Mouse (Mus musculus): Measurements from ENCODE around the gene Fbxl16. TPM values are rescaled to one million over a fixed set of nuclear protein-coding genes. Genes with fewer than 3 reads are reported as not detected.

Gene Fbxl16
- polyA plus RNA-seq, 1 experiment from 2014 or later, result 22.7 TPM

DNA sequence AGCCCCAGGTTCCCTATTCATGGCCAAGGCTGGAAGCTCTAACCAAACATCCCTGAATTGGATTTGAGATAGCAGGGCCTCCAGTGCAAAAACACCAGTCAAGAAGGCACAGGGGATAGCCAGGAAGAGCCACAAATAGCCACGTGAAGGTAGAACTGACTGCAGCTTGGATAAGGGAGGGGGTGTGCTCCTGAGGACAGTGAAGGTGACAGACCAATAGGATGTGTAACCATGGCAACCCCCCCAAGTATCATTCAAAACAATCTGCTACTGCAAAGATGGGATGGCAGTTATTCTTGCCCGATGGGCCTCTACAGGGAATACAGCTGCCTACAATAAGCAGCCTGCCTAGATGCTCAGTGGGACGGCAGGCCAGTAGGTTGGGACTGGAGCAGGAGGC, 28.6 kb downstream of the Fbxl16 start:
- Histone ChIP-seq H3K4me2 (peak overlapping the region; percentile 79), H3K4me3 (peak overlapping the region; percentile 44; the same call in 1 of the 2 replicates), H3K9me3 (replicated peaks) (no peaks in the 10 kb centered on the region), H3K4me1 (peaks cover 50% of the 10 kb centered on the region), H3K27ac (peak overlapping the region; percentile 82), H3K27me3 (no peaks in the 10 kb centered on the region), H3K9ac (peak overlapping the region; percentile 75), H3K36me3 (ENCODE audit: poor library complexity, severe bottlenecking) (peaks cover 57% of the 10 kb centered on the region)
- 27% methylated on average over 3 of the region's 3 CpGs for WGBS
- no peak for ATAC-seq

DNA sequence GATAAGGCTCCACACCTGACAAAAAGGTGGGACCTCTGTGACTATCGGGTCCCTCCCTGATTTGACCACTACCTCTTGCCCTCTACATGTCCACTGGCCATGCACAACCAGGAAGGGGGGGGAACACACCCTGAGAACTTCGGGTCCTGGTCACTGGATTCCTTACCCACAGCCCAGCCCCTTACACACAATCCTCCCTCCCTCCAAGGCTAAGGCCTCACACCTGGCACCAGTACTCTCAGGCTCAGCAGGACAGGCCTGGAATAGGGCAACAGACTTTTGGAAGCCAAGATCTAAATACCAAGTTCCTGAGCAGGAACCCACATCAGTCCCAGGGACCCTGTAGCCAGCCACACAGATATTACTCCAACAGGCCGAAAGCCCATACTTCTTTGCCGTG, 30.0 kb downstream of the Fbxl16 start:
- Histone ChIP-seq H3K27me3 (no peaks in the 10 kb centered on the region), H3K9me3 (replicated peaks) (no peaks in the 10 kb centered on the region), H3K4me1 (peaks cover 54% of the 10 kb centered on the region), H3K27ac (no peak overlapping the region), H3K9ac (no peak overlapping the region), H3K4me2 (no peak overlapping the region), H3K4me3 (no peak overlapping the region), H3K36me3 (ENCODE audit: poor library complexity, severe bottlenecking) (peaks cover 57% of the 10 kb centered on the region)
- 87% methylated on average over 4 of the region's 4 CpGs for WGBS
- ATAC-seq, result no peak

DNA sequence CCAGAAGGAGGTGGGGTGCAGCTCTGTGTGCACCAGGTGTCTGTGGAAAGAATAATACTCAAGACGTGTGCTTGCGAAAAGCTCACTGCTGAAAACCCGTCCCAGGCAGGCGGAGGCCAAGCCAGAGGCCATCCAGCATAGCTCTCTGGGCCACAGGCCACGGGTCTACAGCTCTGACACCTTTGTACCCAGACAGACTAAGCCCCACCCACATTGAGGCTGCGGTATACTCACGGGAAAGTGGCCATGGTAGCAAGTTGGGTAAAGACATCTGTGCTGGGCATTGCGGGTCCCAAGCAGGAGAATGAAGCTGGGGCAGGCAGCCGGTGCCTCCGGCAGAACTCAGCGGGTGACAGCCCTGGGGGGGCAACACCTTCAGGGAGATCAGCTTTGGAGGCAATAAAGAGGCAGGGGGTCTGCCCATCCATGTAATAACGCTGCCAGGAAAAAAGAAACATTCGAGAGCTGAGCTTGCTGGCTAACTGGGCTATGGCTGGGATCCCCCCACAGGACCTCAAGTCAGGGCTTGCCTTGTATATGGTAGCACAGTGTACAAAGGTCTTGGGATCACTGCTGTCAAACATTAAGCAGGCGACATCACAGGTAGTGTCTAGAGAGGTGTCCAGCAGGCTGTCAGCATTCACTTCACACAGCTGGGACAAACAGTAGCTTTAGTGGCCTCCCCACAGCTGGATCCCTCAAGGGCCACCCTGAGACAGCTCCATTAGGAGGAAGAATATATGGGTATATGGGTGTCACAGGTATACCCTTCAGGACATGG, 30.8 kb downstream of the Fbxl16 start:
- no peak overlapping the region for H3K27ac ChIP-seq
- ATAC-seq, result no peak
- no peaks in the 10 kb centered on the region for H3K9me3 ChIP-seq (replicated peaks)
- H3K27me3 ChIP-seq, result no peaks in the 10 kb centered on the region
- no peak overlapping the region for H3K4me3 ChIP-seq
- no peak overlapping the region for H3K9ac ChIP-seq
- no peak overlapping the region for H3K4me2 ChIP-seq
- peaks cover 57% of the 10 kb centered on the region for H3K36me3 ChIP-seq (ENCODE audit: poor library complexity, severe bottlenecking)
- H3K4me1 ChIP-seq, result peaks cover 49% of the 10 kb centered on the region
- WGBS, result 87% methylated on average over 14 of the region's 14 CpGs

DNA sequence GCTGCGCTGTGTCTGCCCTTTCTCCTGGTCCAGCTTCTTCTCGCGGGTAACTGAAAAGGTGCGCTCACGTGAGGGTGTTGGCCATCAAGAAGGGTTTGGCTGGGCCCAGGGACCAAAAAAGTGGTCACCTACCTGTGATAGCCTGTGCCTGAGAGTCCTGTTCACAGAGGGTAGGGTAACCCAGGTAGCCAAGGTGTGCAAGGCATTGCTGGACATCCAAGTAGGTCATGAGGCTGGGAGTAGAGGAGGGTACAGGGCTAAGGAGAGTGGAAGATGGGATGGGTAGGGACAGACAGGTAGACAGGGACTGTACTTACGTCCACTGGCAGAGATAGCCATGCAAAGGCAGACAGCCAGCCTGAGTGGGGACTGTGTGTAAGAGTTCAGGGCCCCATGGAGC, 31.6 kb downstream of the Fbxl16 start:
- no peak overlapping the region for H3K27ac ChIP-seq
- H3K4me2 ChIP-seq, result no peak overlapping the region
- H3K36me3 ChIP-seq (ENCODE audit: poor library complexity, severe bottlenecking), result peaks cover 56% of the 10 kb centered on the region
- H3K9me3 ChIP-seq (replicated peaks), result no peaks in the 10 kb centered on the region
- no peak overlapping the region for H3K9ac ChIP-seq
- 93% methylated on average over 6 of the region's 6 CpGs for WGBS
- peaks cover 44% of the 10 kb centered on the region for H3K4me1 ChIP-seq
- ATAC-seq, result no peak
- no peaks in the 10 kb centered on the region for H3K27me3 ChIP-seq
- no peak overlapping the region for H3K4me3 ChIP-seq

- Histone ChIP-seq H3K4me1 (peaks cover 37% of the 10 kb centered on the region), H3K9me3 (replicated peaks) (no peaks in the 10 kb centered on the region), H3K27ac (no peak within 1 kb of the TSS), H3K36me3 (ENCODE audit: poor library complexity, severe bottlenecking) (peaks cover 59% of the 10 kb centered on the region), H3K27me3 (no peaks in the 10 kb centered on the region), H3K4me3 (no peak within 1 kb of the TSS), H3K9ac (0 out of 2 replicates have a peak within 1 kb of the TSS, but pooled peaks have one; percentile 8), H3K4me2 (no peak within 1 kb of the TSS)
- no peak for ATAC-seq
- 96% methylated on average over 22 of the region's 22 CpGs for WGBS
Measured at GRCm38 (mm10) chr17:25841117-25841880, 32.4 kb downstream of the Fbxl16 start, which contains the start of gene Gm20683. Gene Gm20683 (minus strand): TSS chr17:25841763.

DNA sequence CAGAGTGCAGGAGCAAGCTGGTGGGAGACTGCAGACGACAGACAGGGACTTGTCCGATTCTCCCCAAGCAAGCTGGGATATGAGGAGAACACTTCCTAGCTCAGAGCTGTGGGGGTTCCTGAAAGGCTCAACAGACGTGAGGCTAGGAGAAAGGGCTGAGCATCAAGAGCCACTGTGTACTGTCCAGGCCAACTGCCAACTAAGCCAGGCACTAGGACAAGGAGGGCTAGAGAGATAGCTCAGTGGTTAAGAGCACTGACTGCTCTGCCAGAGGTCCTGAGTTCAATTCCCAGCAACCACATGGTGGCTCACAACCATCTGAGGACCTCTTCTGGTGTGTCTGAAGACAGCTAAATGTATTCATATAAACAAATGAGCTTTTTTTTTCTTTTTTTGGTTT, 33.6 kb downstream of the Fbxl16 start:
- 0 out of 2 replicates have a peak overlapping the region, but pooled peaks have one; percentile 8 for H3K9ac ChIP-seq
- no peak overlapping the region for H3K4me2 ChIP-seq
- 82% methylated on average over 3 of the region's 3 CpGs for WGBS
- H3K4me3 ChIP-seq, result no peak overlapping the region
- H3K9me3 ChIP-seq (replicated peaks), result no peaks in the 10 kb centered on the region
- H3K27me3 ChIP-seq, result no peaks in the 10 kb centered on the region
- peaks cover 25% of the 10 kb centered on the region for H3K4me1 ChIP-seq
- peaks cover 63% of the 10 kb centered on the region for H3K36me3 ChIP-seq (ENCODE audit: poor library complexity, severe bottlenecking)
- ATAC-seq, result no peak
- H3K27ac ChIP-seq, result no peak overlapping the region

DNA sequence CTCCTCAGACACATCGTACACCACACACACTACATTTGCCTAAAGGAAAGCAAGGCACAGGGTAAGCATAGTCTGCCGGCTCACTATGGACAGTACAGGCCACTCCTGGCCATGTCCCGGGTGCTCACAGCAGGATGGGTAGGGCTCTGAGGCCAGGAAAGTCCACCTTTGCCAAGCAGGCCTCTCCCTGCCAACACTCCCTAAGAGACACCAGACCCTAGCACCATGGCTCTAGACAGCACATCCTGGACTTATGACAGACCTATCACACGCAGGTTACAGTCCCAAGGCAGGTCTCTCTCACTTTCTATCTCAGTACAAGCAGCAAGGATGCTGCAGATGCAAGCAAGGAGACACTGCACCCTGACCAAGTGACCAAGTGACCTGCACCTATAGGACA, 34.2 kb downstream of the Fbxl16 start:
- no peaks in the 10 kb centered on the region for H3K9me3 ChIP-seq (replicated peaks)
- H3K4me1 ChIP-seq, result peaks cover 18% of the 10 kb centered on the region
- H3K27me3 ChIP-seq, result no peaks in the 10 kb centered on the region
- peak overlapping the region; percentile 96 for H3K4me2 ChIP-seq
- H3K4me3 ChIP-seq, result peak overlapping the region; percentile 73
- peaks cover 63% of the 10 kb centered on the region for H3K36me3 ChIP-seq (ENCODE audit: poor library complexity, severe bottlenecking)
- no peak overlapping the region for H3K27ac ChIP-seq
- WGBS, result 95% methylated on average over 4 of the region's 4 CpGs
- peak overlapping the region; percentile 74 for H3K9ac ChIP-seq
- ATAC-seq, result no peak

- Histone ChIP-seq H3K4me2 (peak overlapping the region; percentile 96), H3K9me3 (replicated peaks) (no peaks in the 10 kb centered on the region), H3K9ac (peak overlapping the region; percentile 74), H3K36me3 (ENCODE audit: poor library complexity, severe bottlenecking) (peaks cover 66% of the 10 kb centered on the region), H3K27me3 (no peaks in the 10 kb centered on the region), H3K27ac (peak overlapping the region; percentile 66), H3K4me3 (peak overlapping the region; percentile 73), H3K4me1 (peaks cover 17% of the 10 kb centered on the region)
- no peak; the same call in none of the 2 replicates for ATAC-seq
- 4% methylated on average over 35 of the region's 38 CpGs for WGBS
Measured at GRCm38 (mm10) chr17:25843636-25844395, 34.9 kb downstream of the Fbxl16 start.

- peak within 1 kb of the TSS; percentile 74 for H3K9ac ChIP-seq
- no peaks in the 10 kb centered on the region for H3K27me3 ChIP-seq
- peak; percentile 96 for ATAC-seq
- H3K27ac ChIP-seq, result peak within 1 kb of the TSS; percentile 66
- H3K36me3 ChIP-seq (ENCODE audit: poor library complexity, severe bottlenecking), result peaks cover 66% of the 10 kb centered on the region
- H3K9me3 ChIP-seq (replicated peaks), result no peaks in the 10 kb centered on the region
- H3K4me2 ChIP-seq, result peak within 1 kb of the TSS; percentile 96
- peaks cover 17% of the 10 kb centered on the region for H3K4me1 ChIP-seq
- WGBS, result 1% methylated on average over 21 of the region's 21 CpGs
- peak within 1 kb of the TSS; percentile 73 for H3K4me3 ChIP-seq
Measured at GRCm38 (mm10) chr17:25844396-25844901, 35.6 kb downstream of the Fbxl16 start, which contains the start of gene Rhot2. Gene Rhot2 (minus strand): TSS chr17:25844851.

DNA sequence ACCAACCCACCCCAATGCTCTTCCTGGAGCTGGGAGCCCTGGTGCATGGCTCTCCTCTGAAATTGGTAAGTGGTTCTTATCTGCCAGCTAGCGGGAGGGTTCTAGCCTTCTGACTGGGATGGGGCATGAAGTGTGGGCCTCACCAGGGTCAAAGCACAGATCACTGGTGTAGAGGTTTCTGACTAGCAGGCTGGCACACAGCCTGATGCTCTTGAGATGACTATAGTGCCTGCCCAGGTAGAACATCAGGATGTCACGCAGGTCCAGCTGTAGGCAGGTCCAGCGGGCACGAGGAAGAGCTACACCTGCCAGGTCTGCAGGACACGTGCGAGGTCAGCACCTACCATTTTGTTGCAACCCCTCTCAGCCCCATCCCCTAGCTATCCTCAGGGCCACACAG, 51.3 kb downstream of the Fbxl16 start:
- no peak overlapping the region for H3K27ac ChIP-seq
- WGBS, result 91% methylated on average over 6 of the region's 6 CpGs
- peak overlapping the region; percentile 84 for H3K9ac ChIP-seq
- peak overlapping the region; percentile 65 for H3K4me3 ChIP-seq
- peaks cover 24% of the 10 kb centered on the region for H3K4me1 ChIP-seq
- ATAC-seq, result no peak
- H3K27me3 ChIP-seq, result no peaks in the 10 kb centered on the region
- H3K9me3 ChIP-seq (replicated peaks), result no peaks in the 10 kb centered on the region
- peaks cover 3% of the 10 kb centered on the region for H3K36me3 ChIP-seq (ENCODE audit: poor library complexity, severe bottlenecking)
- peak overlapping the region; percentile 87 for H3K4me2 ChIP-seq

- peak within 1 kb of the TSS; percentile 84 for H3K9ac ChIP-seq
- peak within 1 kb of the TSS; percentile 87 for H3K4me2 ChIP-seq
- no peaks in the 10 kb centered on the region for H3K36me3 ChIP-seq (ENCODE audit: poor library complexity, severe bottlenecking)
- H3K27me3 ChIP-seq, result no peaks in the 10 kb centered on the region
- peak; percentile 97 for ATAC-seq
- 4% methylated on average over 64 of the region's 65 CpGs for WGBS
- H3K4me1 ChIP-seq, result peaks cover 24% of the 10 kb centered on the region
- H3K9me3 ChIP-seq (replicated peaks), result no peaks in the 10 kb centered on the region
- peak within 1 kb of the TSS; percentile 68 for H3K27ac ChIP-seq
- peak within 1 kb of the TSS; percentile 65 for H3K4me3 ChIP-seq
Measured at GRCm38 (mm10) chr17:25860832-25861703, 52.2 kb downstream of the Fbxl16 start, which contains the start of gene Wdr90. Gene Wdr90 (minus strand): TSS chr17:25861501.
